Mouse (Mus musculus): ENCODE measurements around the gene Plk3. TPM values are rescaled to one million over a fixed set of nuclear protein-coding genes. Genes with fewer than 3 reads are reported as not detected.
A peak's percentile ranks its signal among the peaks of the same experiment; 100 is the strongest.

The Plk3 gene
- total RNA-seq, 2 experiments from 2014 or later = 16.9 to 17.3 TPM

- DNase-seq (ENCODE audit: low spot score in 2 of 2) = no peak
These were observed 5.5 kb upstream of the Plk3 start for GRCm38 (mm10) chr4:117139217-117139612.

- no peak for DNase-seq (ENCODE audit: low spot score in 2 of 2)
These were observed 4.8 kb upstream of the Plk3 start for GRCm38 (mm10) chr4:117138295-117139216.

GRCm38 (mm10) chr4:117136034-117136433 is 2.3 kb upstream of the Plk3 start:
- DNase-seq (ENCODE audit: low spot score in 2 of 2) = no peak

GRCm38 (mm10) chr4:117134601-117134995 is 835 bp upstream of the Plk3 start:
- DNase-seq (ENCODE audit: low spot score in 2 of 2) = no peak

GRCm38 (mm10) chr4:117133366-117133796 is 382 bp downstream of the Plk3 start:
- no peak for DNase-seq (ENCODE audit: low spot score in 2 of 2)

GRCm38 (mm10) chr4:117132794-117133143 is 994 bp downstream of the Plk3 start:
- DNase-seq (ENCODE audit: low spot score in 2 of 2) = no peak

GRCm38 (mm10) chr4:117131890-117132793 is 1.6 kb downstream of the Plk3 start:
- no peak for DNase-seq (ENCODE audit: low spot score in 2 of 2)

- DNase-seq (ENCODE audit: low spot score in 2 of 2) = no peak
These were observed 2.6 kb downstream of the Plk3 start for GRCm38 (mm10) chr4:117131198-117131597.

GRCm38 (mm10) chr4:117130790-117131189 is 3.0 kb downstream of the Plk3 start:
- no peak for DNase-seq (ENCODE audit: low spot score in 2 of 2)

GRCm38 (mm10) chr4:117127991-117128686 is 5.6 kb downstream of the Plk3 start:
- DNase-seq (ENCODE audit: low spot score in 2 of 2) = no peak

GRCm38 (mm10) chr4:117126675-117127290 is 7.0 kb downstream of the Plk3 start, which contains the start of gene Tctex1d4:
Gene Tctex1d4, plus strand, starts transcription at chr4:117126794.
- no peak for DNase-seq (ENCODE audit: low spot score in 2 of 2)

- peak in 1 of 2 experiments; percentile 33 for DNase-seq (ENCODE audit: low spot score in 2 of 2)
These were observed 7.7 kb downstream of the Plk3 start for GRCm38 (mm10) chr4:117125910-117126674.

GRCm38 (mm10) chr4:117125348-117125909 is 8.3 kb downstream of the Plk3 start, which contains the start of gene Btbd19:
Gene Btbd19, minus strand, starts transcription at chr4:117125725.
- peak; percentile 67 to 71 for DNase-seq (ENCODE audit: low spot score in 2 of 2)

- DNase-seq (ENCODE audit: low spot score in 2 of 2) = no peak
These were observed 9.0 kb downstream of the Plk3 start for GRCm38 (mm10) chr4:117124518-117125347.

- no peak for DNase-seq (ENCODE audit: low spot score in 2 of 2)
These were observed 9.6 kb downstream of the Plk3 start for GRCm38 (mm10) chr4:117124218-117124517.

- no peak for DNase-seq (ENCODE audit: low spot score in 2 of 2)
These were observed 10.1 kb downstream of the Plk3 start for GRCm38 (mm10) chr4:117123546-117124217.

GRCm38 (mm10) chr4:117122209-117122608 is 11.6 kb downstream of the Plk3 start:
- no peak for DNase-seq (ENCODE audit: low spot score in 2 of 2)

All from left cerebral cortex, adult 18-20 months (tissue).